Mouse (Mus musculus) 3134 (cell line): ENCODE data around the gene Rnpepl1.
A peak's percentile ranks its signal among the peaks of the same experiment; 100 is the strongest.

ENCODE experiments used
- DNase-seq: peaks from one replicate; pipeline ENCODE4 v3.0.0-alpha.2; 2011; ENCODE audit warnings: low spot score; ENCODE audit not compliant: insufficient read length; ENCODE audit errors: extremely low read depth

Gene Rnpepl1

DNA sequence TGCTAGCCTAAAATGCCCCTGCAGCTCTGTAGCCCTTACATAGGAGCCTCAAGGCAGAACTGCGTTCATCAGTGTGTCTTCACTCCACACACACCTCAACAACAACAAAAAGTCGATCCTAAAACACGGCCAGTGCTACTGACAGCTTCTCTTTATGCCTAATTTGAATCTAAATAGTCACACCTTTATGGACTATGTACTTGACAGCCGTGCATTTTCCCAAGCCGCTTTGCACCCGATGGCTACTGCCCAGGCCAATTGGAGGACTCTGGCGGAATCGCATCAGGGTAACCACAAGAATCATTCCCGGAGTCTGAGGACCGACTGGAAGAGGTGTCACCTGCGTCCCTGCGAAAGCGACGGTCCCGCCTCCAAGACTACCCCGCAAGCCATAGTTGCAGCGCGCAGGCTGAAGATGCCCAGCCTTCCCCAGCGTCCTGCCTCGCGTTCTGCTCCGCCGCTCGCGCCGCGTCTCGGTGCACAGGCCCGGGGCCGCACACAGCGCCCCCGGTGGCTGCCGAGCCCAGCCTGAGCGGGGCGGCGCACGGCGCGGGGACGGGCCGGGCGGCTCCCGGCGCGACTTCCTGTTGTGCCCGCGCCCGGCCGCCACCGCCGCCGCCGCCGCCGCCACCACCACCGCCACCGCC is at the start of gene Rnpepl1:
Rnpepl1 (plus strand) TSS at position 545 of the 647 bp plus-strand sequence.
- peak; percentile 83 for DNase-seq

DNA sequence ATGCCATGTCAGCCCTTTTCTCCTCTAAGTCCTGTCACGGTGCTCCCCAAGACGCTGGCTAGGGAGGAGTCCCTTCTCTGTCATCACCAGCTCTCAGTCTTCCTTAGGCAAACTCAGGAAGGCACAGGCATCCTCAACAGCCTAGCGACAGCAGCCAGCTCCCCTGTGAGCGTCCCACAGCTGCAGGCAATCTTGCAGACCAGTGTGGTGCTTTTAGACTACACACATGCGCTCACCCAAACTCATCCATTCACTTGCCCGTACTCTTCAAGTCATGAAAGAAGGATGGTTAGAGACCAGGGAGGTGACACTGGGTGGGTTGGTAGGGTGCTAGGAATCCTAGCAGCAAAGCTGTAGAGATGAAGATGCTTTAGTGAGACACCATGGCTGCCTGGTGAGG is 49.1 kb upstream of the Rnpepl1 start:
- DNase-seq, result no peak

DNA sequence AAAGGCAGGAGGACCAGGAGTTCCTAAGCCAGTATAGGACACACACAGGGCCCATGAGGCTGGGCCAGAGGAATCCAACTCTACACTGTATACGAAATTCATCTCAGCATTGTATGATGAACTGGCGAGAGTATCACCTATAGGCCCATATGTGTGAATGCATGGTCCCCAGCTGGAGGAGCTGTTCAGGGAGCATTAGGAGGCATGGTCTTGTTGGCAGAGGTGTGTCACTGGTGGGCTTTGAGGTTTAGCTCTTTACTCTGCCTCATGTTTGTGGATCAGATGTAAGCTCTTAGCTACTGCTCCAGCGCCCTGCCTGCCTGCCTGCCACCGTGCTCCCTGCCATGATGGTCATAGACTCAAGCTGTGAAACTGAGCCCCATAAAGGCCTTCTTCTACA is 47.3 kb upstream of the Rnpepl1 start:
- no peak for DNase-seq

DNA sequence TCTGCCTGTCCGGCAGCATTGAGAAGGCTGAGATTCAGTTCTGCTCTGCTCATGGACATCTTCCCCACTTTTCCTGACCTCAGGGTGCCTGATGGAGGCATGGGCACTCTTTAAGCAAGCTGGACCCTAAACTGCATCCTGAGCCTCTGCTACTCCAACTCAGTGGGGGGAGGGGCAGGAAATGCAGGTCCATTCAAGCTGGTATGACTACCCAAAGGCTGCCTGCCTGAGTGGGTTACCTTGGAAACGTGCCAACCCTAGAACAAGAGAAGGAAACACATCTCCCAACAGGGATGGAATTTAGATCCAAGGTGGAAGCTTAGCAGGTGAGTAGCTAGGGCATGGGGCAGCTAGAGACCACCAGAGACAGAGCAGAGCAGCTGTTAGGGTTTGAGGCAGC is 44.4 kb upstream of the Rnpepl1 start:
- DNase-seq, result no peak

DNA sequence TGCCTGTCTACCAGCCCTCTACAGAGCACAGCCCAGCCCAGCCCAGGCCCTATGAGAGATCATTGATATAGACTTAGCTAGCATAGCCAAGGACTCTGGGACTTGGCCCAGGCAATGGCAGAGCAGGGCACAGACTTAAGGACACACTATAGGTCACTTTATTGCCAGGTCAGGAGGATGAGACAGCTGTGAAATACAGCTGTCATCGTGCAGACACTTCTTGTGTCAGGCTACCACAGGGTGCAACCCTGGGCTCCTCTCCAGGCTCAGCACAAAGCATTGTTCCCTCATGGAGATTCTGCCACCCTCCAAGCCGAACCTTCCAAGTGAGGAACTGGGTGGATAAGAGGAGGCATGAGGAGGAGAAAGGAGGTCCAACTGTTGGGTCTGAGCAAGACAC is 40.6 kb upstream of the Rnpepl1 start:
- DNase-seq, result no peak

DNA sequence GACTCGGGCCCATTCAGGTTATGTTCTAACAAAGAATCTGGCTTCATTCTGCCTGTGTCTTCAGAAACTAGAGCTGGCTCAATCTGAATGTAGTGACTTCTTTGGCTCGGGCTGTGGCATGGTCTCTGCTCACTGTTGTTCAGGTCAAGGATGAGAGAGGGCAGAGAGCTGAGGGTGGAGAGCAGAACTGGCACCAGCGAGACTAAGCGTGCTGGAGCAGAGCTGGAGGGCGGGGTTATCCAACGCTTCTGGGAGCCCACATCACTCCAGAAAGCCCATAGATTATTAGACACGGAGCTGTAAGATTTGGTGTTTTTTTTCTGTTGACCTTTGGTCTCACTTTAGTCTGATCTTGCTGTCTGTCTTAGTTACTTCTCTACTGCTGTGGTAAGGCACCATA is 37.9 kb upstream of the Rnpepl1 start:
- no peak for DNase-seq

DNA sequence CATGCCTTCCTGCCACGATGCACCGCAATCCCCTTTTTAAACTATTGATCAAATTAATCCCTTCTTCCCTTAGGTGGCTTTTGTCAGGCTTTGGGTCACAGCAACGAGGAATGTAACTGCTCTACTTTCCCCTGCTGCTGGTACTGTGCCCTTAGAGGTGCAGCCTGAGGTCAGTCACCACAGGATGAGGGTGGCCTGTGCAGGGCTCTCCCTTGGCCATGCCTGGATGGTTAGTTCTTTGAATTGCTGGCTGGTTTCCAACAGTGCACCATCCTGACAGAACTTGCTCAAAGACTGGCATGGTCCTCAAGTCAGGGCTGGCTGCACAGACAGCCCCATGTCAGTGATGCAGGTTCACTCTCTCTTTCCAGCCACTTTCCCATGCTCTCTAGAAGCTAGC is 36.6 kb upstream of the Rnpepl1 start:
- no peak for DNase-seq

DNA sequence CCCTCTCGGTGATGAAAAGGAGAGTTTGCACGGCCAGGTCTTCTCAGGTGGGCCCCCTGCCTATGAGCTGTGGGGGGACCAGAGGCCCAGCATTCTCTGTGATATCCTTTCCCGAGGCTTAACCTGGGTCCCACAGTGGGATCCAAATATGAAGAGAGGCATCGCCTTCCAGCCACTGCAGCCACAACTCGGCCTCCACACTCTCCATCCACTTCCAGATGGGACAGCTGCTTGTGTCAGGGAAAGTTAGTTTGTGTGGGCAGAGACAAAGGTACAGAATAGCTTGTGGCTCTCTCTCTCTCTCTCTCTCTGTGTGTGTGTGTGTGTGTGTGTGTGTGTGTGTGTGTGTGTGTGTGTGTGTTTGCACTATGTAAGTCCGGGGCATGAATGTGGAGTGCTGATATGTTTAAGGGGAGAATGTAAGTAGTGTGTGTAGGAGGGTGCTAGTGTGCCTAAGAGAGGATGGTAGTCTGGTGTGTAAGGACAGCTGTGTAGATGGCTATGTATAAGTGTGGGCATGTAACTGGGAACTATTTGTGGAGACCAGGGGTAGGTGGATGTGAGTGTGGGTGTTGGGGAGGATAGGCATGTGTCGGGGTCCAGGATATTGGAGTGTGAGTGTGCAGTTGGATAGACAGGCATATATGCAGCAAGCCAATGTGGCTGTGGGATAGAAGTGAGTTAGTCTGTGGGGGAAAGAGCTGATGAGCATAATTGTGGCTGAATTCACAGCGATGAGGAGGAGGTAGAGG is 35.0 kb upstream of the Rnpepl1 start:
- no peak for DNase-seq

DNA sequence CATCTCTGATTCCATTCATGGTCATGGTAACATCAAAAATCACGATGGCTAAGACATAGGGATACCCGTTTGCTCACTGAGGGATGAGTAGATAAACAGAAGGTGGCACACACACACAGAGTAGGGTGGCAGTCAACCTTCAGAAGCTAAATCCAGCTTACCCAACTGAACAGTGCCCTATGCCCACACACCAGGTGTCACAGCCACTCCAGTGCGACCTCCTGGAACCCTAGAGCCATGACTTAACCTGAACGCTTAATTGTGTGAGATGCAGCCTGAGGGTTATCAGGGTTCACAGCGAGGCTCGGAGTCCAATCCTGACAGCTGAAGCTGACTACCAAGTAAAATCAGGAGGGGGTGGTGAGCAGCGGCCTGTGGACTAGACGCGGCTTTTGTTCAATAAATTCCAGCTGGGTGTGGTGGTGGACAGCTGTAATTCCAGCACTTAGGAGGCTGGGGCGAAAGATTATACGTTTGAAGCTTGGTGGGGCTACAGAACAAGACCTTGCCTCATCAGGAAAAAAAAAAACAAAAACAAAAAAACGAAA is 33.1 kb upstream of the Rnpepl1 start:
- no peak for DNase-seq

DNA sequence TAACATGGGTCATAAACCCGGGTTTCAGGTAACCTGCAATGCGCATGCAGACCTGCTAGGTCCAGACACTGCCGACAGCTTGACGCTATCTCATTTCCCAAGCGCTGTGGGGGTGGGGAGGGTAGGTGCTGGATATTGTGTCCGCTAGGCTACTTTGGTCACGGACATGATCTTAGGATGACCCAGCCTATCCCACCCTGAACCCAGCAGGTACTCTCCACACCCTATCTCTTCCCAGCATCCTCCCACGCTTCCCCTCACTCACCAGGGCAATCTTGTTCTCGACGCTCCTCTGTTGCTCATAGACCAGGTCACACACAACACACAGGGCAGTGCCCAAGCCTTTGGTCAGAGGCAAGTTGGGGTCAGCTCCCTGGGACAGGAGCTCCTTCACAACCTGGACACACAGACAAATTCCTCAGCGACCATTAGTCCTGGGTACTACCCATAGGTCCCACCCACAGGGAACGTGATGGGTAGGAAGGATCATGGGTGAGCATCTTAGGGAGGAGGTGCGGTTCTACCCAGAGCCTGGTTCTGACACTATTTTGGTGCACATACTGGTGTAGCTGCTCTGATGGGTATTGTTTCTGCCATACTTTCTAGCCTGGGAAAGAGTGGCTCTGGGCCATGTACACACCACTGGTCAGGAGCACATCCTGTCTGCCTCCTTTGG is 32.4 kb upstream of the Rnpepl1 start:
- DNase-seq, result no peak

DNA sequence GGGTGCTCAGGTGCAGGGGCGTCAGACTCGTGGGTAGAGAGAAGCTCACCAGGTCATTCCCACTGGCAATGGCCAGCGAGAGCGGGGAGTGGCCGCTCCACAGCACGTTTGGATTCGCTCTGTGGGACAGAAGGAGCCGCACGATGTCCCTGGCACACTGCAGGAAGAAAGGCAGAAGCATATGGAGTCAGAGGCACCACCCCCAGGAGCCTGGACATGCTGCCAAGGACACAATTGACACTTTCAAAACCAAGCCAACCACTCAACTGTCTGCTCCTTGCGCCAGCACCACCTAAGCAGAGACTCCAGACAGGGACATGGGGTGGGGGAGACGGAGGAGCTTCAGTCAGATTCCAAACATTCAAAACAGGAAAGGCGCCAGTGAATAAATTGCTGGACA is 31.3 kb upstream of the Rnpepl1 start:
- DNase-seq, result no peak

DNA sequence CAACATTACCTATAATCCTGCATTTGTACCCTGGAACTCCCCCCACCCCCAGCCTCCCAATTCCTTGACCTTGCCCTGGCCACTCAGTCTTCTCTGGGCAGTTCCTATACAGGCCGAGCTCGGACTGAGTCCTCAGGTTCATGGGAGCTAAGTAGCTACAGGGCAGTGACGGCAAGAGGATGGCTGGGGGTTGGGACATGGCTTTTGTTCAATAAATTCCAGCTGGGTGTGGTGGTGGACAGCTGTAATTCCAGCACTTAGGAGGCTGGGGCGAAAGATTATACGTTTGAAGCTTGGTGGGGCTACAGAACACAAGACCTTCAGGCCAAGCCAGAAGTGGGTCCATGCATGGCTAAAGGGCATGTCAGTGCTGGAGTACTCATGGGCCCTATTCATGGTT is 30.5 kb upstream of the Rnpepl1 start:
- no peak for DNase-seq

DNA sequence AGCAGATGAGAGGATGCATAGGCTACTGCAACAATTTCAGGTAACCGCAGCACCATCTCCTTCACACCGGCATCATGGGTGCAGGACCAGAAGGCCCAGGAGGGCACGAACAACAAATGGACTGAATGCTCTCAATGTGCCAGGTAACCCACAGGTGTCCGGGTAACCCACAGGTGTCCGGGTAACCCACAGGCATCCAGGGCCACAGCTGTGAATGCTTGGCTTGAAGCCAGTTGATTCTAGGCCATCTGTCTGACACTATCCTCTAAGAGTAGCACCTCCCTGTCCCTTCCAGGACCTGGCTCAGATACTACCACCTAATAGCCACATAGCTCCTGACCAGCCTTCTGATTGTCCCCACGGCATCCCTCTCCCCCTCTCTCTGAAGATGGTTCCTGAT is 28.6 kb upstream of the Rnpepl1 start:
- DNase-seq, result no peak

DNA sequence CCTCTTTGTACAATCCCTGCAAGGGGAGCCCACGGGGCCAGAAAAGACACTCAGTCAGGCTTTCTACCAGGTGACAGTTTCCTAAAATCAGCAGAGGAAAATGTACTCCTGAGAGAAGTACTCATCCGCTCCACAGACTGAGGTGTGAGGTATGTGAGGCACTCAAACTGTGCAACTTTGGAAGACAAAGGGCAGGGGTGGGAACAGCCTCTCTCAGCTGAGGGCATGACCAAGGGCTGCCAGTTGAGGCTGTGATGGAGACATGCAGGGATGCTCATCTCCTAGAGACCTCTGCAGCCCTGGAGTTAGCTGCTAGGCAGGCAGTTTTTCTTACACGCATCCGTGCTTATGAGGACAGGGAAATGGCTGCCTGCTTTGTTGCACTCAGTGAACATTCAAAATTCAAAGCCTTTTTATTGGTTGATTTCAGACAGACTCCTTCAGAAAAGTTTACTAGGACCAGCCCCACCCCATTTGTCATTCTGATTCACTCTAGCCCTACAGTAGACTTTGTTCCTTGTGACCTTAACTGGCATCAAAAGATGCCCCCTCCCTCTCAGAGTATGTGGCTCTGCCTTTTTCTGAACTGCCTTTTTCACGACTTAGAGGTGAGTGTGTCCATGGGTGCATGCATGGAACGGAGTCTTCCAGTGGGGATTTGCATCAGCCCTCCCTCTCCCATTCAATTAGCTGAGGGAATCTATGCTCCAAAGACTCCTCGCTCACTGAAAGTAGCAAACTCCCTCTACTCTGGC is 21.5 kb upstream of the Rnpepl1 start:
- DNase-seq, result no peak

DNA sequence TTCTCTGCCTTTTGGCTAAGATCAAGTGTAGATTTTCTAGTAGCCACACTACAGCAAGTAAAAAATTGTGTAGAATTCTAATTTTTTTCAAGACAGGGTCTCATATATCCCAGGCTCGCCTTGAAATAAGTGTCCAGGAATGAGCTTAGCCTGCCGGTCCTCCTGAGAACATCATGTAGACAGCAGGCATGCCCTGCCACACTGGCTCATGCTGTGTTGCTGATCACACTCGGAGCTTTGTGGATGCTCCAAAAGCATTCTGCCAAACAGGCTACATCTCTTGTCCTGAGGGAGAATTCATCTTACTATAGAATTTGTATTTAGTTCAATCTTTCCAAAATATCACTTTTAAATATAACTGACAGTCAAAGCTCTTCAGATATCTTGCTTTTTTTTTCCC is 17.8 kb upstream of the Rnpepl1 start:
- no peak for DNase-seq

DNA sequence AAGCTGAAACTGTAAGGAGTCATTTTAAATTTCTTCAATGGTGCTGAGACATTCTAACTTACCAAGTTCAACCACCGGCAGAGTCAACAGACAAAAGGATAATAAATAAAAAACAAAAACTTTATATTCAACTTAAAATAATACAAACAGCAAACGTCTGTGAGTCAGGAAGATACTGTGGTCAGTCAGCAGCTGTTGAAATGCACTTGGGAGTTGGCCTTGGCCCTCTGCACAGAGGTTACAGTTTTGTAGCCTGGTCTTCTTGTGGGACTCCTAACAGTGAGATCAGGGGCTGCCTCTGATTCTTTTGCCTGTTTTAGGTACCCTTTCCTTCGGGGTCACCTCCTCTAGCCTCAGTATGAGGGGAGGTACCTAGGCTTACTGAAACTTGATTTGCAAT is 16.7 kb upstream of the Rnpepl1 start:
- DNase-seq, result no peak

DNA sequence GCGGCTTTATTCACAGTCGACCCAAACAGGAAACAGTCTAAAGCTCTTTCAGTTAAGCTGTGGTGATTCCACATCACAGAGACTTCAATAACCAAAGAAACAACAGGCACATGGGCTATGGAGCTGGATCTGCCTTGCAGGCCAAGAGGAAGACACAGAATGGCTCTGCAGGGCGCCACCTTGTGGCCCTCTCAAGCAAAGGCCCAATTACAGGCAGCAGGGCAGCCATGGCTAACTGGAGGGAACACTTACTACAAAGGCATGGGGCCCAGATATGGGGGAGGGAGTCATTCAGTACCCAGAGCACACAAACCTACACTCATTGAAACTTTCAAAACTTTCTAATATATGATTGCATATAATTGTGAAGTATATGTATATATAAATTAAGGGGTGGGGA is 15.5 kb upstream of the Rnpepl1 start:
- no peak for DNase-seq

DNA sequence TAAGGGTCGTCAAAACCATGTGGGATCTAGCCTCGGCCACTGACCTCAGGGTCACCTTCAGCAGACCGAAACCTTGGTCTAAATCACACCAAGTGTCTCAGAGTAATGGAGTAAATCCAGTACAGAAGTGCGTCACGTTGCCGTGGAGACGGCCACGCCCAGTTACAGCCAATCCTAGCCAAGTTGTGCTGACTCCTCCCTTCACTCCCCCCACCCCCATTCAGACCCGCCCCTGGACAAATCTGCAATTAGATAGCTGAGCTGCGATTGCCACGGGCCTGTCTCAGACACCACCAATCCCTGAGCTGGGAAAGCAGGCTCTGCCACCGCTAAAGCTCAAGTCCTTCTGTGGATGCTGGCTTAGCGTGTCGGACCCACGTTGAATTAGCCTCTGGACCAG is 7.8 kb upstream of the Rnpepl1 start, which contains the start of gene Ankmy1:
Ankmy1 (minus strand) TSS at position 121 of the 400 bp plus-strand sequence.
- no peak for DNase-seq

DNA sequence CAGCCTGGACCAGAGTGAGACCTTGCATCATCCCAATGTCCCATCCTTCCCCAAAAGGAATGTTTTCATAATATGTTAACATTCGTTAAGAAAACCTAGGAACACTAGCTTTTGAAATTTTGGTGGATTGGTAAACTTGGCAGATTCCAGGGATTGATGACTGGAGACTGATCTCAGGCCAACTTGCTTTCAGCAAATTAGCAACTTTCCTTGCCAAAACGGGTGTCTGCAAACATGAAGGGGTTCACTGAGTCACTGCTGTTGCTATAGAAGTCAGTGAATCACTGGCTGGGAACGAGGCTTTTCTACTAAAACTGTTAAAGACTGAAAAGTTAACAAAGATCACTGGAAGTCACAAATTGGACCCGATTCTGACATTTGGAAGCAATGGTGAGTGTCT is 7.0 kb upstream of the Rnpepl1 start:
- peak; percentile 50 for DNase-seq

DNA sequence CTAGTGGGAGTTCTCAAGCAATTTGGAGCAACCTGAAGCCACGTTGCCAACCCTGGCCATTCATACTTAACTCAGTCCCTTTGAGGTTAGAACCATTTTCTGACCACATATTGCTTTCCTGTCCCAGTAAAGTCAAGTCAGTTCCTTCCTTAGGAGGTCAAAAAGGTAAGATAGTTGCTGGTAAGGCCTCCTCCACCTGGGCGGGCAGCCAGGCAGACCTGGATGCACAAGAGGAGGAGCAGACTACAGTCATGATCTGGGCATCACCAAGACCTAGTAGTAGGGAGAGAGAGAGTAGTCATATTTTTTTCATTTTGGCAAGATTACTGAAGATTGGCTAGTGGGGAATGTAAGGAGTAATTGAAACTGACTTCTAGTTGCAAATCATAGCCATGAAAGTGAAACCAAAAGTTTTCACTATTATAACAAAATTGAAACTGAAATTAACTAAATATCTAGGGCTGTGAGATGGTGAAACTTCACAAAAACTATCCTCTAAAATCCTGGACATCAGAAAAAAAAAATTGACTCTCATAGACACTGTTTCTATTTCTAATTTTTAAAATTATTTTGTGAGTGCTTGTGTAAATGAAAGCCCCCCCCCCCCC is 4.8 kb upstream of the Rnpepl1 start:
- DNase-seq, result no peak
